Comparison of ENCODE assay signal across 8 mouse cellular contexts in genomic region chr7:78912253-78912973, GRCm38 (mm10). TPM values are rescaled to one million over a fixed set of nuclear protein-coding genes. Genes with fewer than 3 reads are reported as not detected.
A peak's percentile ranks its signal among the peaks of the same experiment; 100 is the strongest.
DNase-seq lines count a peak whose midpoint lies in the region; ATAC-seq lines count a peak whose summit lies in the region.

No protein-coding gene starts in this region.

- peaks cover 6% of the 10 kb centered on the region; the same call in 1 of the 2 replicates for H3K36me3 ChIP-seq in embryonic facial prominence, embryonic 13.5 days
- 0 out of 2 replicates have a peak, but pooled peaks cover 4% of the 10 kb centered on the region for H3K36me3 ChIP-seq in hindbrain, embryonic 12.5 days
- no peaks in the 10 kb centered on the region for H3K36me3 ChIP-seq in neural tube, embryonic 11.5 days (ENCODE audit: control insufficient read depth, insufficient read depth, low read length)

- no peak overlapping the region for H3K27ac ChIP-seq in embryonic facial prominence, embryonic 13.5 days
- H3K27ac ChIP-seq in hindbrain, embryonic 12.5 days = no peak overlapping the region
- H3K27ac ChIP-seq in neural tube, embryonic 11.5 days (ENCODE audit: low read depth, low read length) = no peak overlapping the region

- H3K9me3 ChIP-seq in embryonic facial prominence, embryonic 13.5 days = no peaks in the 10 kb centered on the region
- H3K9me3 ChIP-seq in hindbrain, embryonic 12.5 days (replicated peaks) = no peaks in the 10 kb centered on the region
- no peaks in the 10 kb centered on the region for H3K9me3 ChIP-seq in neural tube, embryonic 11.5 days (ENCODE audit: control insufficient read depth, low read length)

- peak overlapping the region; percentile 54 for H3K4me2 ChIP-seq in embryonic facial prominence, embryonic 13.5 days
- H3K4me2 ChIP-seq in hindbrain, embryonic 12.5 days (replicated peaks) = peak overlapping the region; percentile 38
- H3K4me2 ChIP-seq in neural tube, embryonic 11.5 days (ENCODE audit: low read depth) = peak overlapping the region; percentile 28

- H3K4me1 ChIP-seq in embryonic facial prominence, embryonic 13.5 days = peaks cover 22% of the 10 kb centered on the region
- peaks cover 15% of the 10 kb centered on the region for H3K4me1 ChIP-seq in hindbrain, embryonic 12.5 days
- peaks cover 9% of the 10 kb centered on the region; the same call in 1 of the 2 replicates for H3K4me1 ChIP-seq in neural tube, embryonic 11.5 days (ENCODE audit: control insufficient read depth, insufficient read depth, low read length)

- H3K27me3 ChIP-seq in embryonic facial prominence, embryonic 13.5 days = no peaks in the 10 kb centered on the region
- H3K27me3 ChIP-seq in hindbrain, embryonic 12.5 days = no peaks in the 10 kb centered on the region
- H3K27me3 ChIP-seq in neural tube, embryonic 11.5 days (ENCODE audit: control insufficient read depth, insufficient read depth, low read length) = no peaks in the 10 kb centered on the region

- ATAC-seq in embryonic facial prominence, embryonic 13.5 days (ENCODE audit: insufficient number of reproducible peaks, insufficient read depth, low FRiP score, low TSS enrichment, low read depth) = no peak
- 0 out of 2 replicates have a peak, but pooled peaks have one; percentile 21 for ATAC-seq in hindbrain, embryonic 12.5 days (ENCODE audit: low FRiP score)
- ATAC-seq in neural tube, embryonic 11.5 days (ENCODE audit: insufficient read depth, low FRiP score, low TSS enrichment) = 0 out of 2 replicates have a peak, but pooled peaks have one; percentile 32

- DNase-seq in MEL-GATA-1-ER (ENCODE audit: extremely low read depth, low read depth) = peak; percentile 57
- DNase-seq in lung, adult 18-20 months = peak; percentile 16 to 33
- DNase-seq in neural tube, embryonic 11.5 days (ENCODE audit: low spot score) = peak; percentile 59
- no peak for DNase-seq in adrenal gland, postnatal 25 days
- no peak for DNase-seq in adrenal gland, adult 8-10 months
- DNase-seq in urinary bladder, postnatal 4 days (ENCODE audit: low spot score in 2 of 2) = no peak

- peak overlapping the region; percentile 12; the same call in 1 of the 2 replicates for H3K4me3 ChIP-seq in embryonic facial prominence, embryonic 13.5 days
- H3K4me3 ChIP-seq in hindbrain, embryonic 12.5 days = no peak overlapping the region
- H3K4me3 ChIP-seq in neural tube, embryonic 11.5 days (ENCODE audit: low read depth, low read length) = no peak overlapping the region; the same call in 1 of the 2 replicates

- 17% methylated on average over 20 of the region's 20 CpGs for WGBS in embryonic facial prominence, embryonic 13.5 days
- 17% methylated on average over 20 of the region's 20 CpGs for WGBS in hindbrain, embryonic 12.5 days
- 28% methylated on average over 20 of the region's 20 CpGs for WGBS in neural tube, embryonic 11.5 days

- peak overlapping the region; percentile 40 for H3K9ac ChIP-seq in embryonic facial prominence, embryonic 13.5 days
- H3K9ac ChIP-seq in hindbrain, embryonic 12.5 days = no peak overlapping the region
- H3K9ac ChIP-seq in neural tube, embryonic 11.5 days (ENCODE audit: low read length) = peak overlapping the region; percentile 26

RNA-seq across cellular contexts. Expression of gene Isg20, which starts 0.8 kb away (rescaled TPM):
- 0.49 and 1.4 TPM in 2 replicates for polyA plus RNA-seq in embryonic facial prominence, embryonic 13.5 days (2015; fragmentation: Nextera tagmentation; extraction: Ambion mirVana)
- polyA plus RNA-seq in hindbrain, embryonic 12.5 days (2016; fragmentation: Nextera tagmentation; extraction: Ambion mirVana) = 0.40 and 0.86 TPM in 2 replicates
- polyA plus RNA-seq in neural tube, embryonic 11.5 days (2014; fragmentation: Nextera tagmentation; extraction: Ambion mirVana) = 0.45 and 0.49 TPM in 2 replicates
- 4.9 and 5.4 TPM in 2 replicates for total RNA-seq in adrenal gland, postnatal 25 days (2021)
- 10 to 100 TPM in 1 of 4 experiments, 1 to 10 TPM in 3; 5.0 to 10.9 (median 7.5) TPM for total RNA-seq in adrenal gland, adult 8-10 months (2022)

RNA-seq across cellular contexts. Expression of gene Aen, which starts 16.8 kb away (rescaled TPM):
- polyA plus RNA-seq in embryonic facial prominence, embryonic 13.5 days (2015; fragmentation: Nextera tagmentation; extraction: Ambion mirVana) = 33.8 and 41.8 TPM in 2 replicates
- polyA plus RNA-seq in hindbrain, embryonic 12.5 days (2016; fragmentation: Nextera tagmentation; extraction: Ambion mirVana) = 44.3 and 44.6 TPM in 2 replicates
- polyA plus RNA-seq in neural tube, embryonic 11.5 days (2014; fragmentation: Nextera tagmentation; extraction: Ambion mirVana) = 49.1 and 52.5 TPM in 2 replicates
- 36.2 and 36.4 TPM in 2 replicates for total RNA-seq in adrenal gland, postnatal 25 days (2021)
- total RNA-seq in adrenal gland, adult 8-10 months (2022) = 10 to 100 TPM; 45.0 to 51.0 (median 50.0) TPM

Comparison
In these comparisons a context has a peak if more than half of its experiments do, and no peak if none do; other contexts are left out.
1. DNase-seq: peak in MEL-GATA-1-ER (single experiment), lung, adult 18-20 months (2 of 2) and neural tube, embryonic 11.5 days (single experiment); none in adrenal gland, postnatal 25 days (single experiment), adrenal gland, adult 8-10 months (single experiment) and urinary bladder, postnatal 4 days (0 of 2).
2. Peak in every context shown above with its lines, with median percentiles within 50 percentile points of each other: H3K4me2 ChIP-seq.